Mouse (Mus musculus) heart, embryonic 14.5 days (tissue): ENCODE results near the gene Tmsb10. TPM values are rescaled to one million over a fixed set of nuclear protein-coding genes. Genes with fewer than 3 reads are reported as not detected.

Experiments used
- ATAC-seq: fragments of 200-750 bp; cut with Nextera tagmentation; 2 replicates; pipeline ENCODE4 v1.8.0; 2017; ENCODE audit warnings: low read depth, moderate TSS enrichment; ENCODE audit not compliant: insufficient number of reproducible peaks, insufficient read depth, low FRiP score
- H3K27ac ChIP-seq, 2 experiments: fragments of 200-500 bp in 1 of 2; fragments of 300-500 bp in 1 of 2; sonication (generic) in 1 of 2; replicated peaks in 1 of 2; 2 replicates each; pipeline ENCODE4 v1.5.1; 2012 to 2014; ENCODE audit warnings: low read depth in 2 of 2, low read length in 2 of 2, control low read depth in 1 of 2, mild to moderate bottlenecking in 1 of 2, mixed read lengths in 1 of 2; ENCODE audit not compliant: control insufficient read depth in 1 of 2, insufficient read depth in 1 of 2
- H3K27me3 ChIP-seq: fragments of 300-500 bp; sonication (generic); 2 replicates; pipeline ENCODE4 v1.6.1; 2014; ENCODE audit warnings: mild to moderate bottlenecking, low read length, control low read depth; ENCODE audit not compliant: control insufficient read depth, insufficient read depth
- H3K36me3 ChIP-seq: fragments of 300-500 bp; sonication (generic); 2 replicates; pipeline ENCODE4 v1.6.1; 2014; ENCODE audit warnings: mild to moderate bottlenecking, control low read depth, low read length, mixed read lengths; ENCODE audit not compliant: control insufficient read depth, insufficient read depth
- H3K4me1 ChIP-seq, 2 experiments: fragments of 200-500 bp in 1 of 2; fragments of 300-500 bp in 1 of 2; sonication (generic) in 1 of 2; 2 replicates each; pipeline ENCODE4 v1.6.1; 2012 to 2014; ENCODE audit warnings: low read length in 2 of 2, control low read depth in 1 of 2, mixed read lengths in 1 of 2; ENCODE audit not compliant: control insufficient read depth in 2 of 2, insufficient read depth in 2 of 2
- H3K4me2 ChIP-seq: fragments of 300-500 bp; sonication (generic); 2 replicates; pipeline ENCODE4 v1.6.1; 2014; ENCODE audit warnings: mild to moderate bottlenecking, low read length
- H3K4me3 ChIP-seq, 2 experiments: fragments of 200-500 bp in 1 of 2; fragments of 300-500 bp in 1 of 2; sonication (generic) in 1 of 2; 2 replicates each; pipeline ENCODE4 v1.5.1; 2012 to 2014; ENCODE audit warnings: low read length in 2 of 2, mild to moderate bottlenecking in 2 of 2, control low read depth in 1 of 2, low read depth in 1 of 2, moderate library complexity in 1 of 2; ENCODE audit not compliant: control insufficient read depth in 1 of 2, insufficient read depth in 1 of 2
- H3K9ac ChIP-seq: fragments of 300-500 bp; sonication (generic); 2 replicates; pipeline ENCODE4 v1.6.1; 2014; ENCODE audit warnings: mild to moderate bottlenecking, low read length
- H3K9me3 ChIP-seq: fragments of 300-500 bp; sonication (generic); 2 replicates; pipeline ENCODE4 v1.6.1; 2016; ENCODE audit warnings: low read length, control low read depth; ENCODE audit not compliant: control insufficient read depth
- WGBS: fragments of 180-500 bp; shearing (Covaris S2); extraction: QIAGEN DNeasy Blood & Tissue Kit; methylation state at CpG from one replicate; pipeline ENCODE4 v1.1.7; 2014; 5-methylcytosine and 5-hydroxymethylcytosine counted together
- polyA plus RNA-seq: library from polyadenylated mRNA; unstranded; fragments of >200 nt; fragmentation: Nextera tagmentation; extraction: Ambion mirVana; gene quantifications from 2 replicates; pipeline ENCODE4 v1.2.1, GENCODE M21; 2014

Tmsb10 gene
- polyA plus RNA-seq, result 1,599 and 1,682 TPM in 2 replicates

DNA sequence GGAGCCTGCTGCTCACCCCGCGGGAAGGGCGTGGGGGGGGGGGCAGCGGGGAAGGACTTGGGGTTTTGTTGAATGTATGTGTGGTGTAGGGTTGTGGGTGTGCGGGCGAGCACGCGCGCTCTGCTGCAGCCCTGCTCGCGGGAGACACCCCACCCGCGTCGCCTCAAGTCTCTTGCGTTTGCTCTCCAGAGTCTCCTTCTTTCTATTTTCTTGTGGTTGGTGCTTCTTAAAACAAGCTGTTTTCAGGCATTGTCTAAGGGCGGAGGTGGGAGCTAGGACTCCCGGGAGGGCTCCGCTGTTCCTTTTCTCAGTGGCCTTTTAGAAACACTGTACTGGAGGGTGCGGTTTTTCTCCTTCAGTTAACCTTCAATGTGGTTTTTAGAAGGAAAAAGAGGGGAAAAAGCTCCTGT, at the start of gene Tmsb10:
Gene Tmsb10 (minus strand): TSS at position 87 of the 410 bp plus-strand sequence.
- Histone ChIP-seq H3K4me2 (peak within 1 kb of the TSS; percentile 87), H3K9ac (peak within 1 kb of the TSS; percentile 92), H3K27me3 (no peaks in the 10 kb centered on the region), H3K9me3 (no peaks in the 10 kb centered on the region), H3K4me1 (peaks cover 9 to 13% of the 10 kb centered on the region in 2 experiments; a peak in 2 of 4 replicates), H3K36me3 (no peaks in the 10 kb centered on the region), H3K4me3 (peak within 1 kb of the TSS; percentile 60 to 76), H3K27ac (peak within 1 kb of the TSS; percentile 56 to 88)
- peak; percentile 32; the same call in 1 of the 2 replicates for ATAC-seq
- WGBS, result 2% methylated on average over 17 of the region's 19 CpGs

DNA sequence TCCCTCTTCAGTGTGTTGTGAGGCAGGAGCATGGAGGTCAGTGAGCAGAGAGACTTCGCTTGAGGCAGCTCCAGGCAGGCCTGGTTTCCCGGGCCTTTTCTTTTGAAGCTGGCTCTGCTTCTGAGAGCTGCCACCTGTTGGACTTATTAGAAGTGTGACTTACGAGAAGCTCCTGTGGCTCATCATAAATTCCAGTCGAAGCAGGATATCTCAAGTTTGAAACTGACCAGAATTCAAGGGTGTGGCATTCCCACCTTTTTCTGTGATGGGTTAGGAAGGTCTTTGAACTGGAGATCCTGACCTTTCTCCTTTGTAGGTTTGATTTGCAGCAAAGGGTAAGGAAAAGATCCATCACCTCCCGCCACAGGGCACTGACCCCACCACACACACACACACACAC, 45.1 kb upstream of the Tmsb10 start:
- Histone ChIP-seq H3K27me3 (no peaks in the 10 kb centered on the region), H3K4me2 (no peak overlapping the region), H3K9me3 (no peaks in the 10 kb centered on the region), H3K9ac (no peak overlapping the region), H3K4me1 (no peaks in the 10 kb centered on the region), H3K27ac (no peak overlapping the region), H3K36me3 (no peaks in the 10 kb centered on the region), H3K4me3 (no peak overlapping the region)
- ATAC-seq, result no peak
- 75% methylated on average over 5 of the region's 5 CpGs for WGBS

DNA sequence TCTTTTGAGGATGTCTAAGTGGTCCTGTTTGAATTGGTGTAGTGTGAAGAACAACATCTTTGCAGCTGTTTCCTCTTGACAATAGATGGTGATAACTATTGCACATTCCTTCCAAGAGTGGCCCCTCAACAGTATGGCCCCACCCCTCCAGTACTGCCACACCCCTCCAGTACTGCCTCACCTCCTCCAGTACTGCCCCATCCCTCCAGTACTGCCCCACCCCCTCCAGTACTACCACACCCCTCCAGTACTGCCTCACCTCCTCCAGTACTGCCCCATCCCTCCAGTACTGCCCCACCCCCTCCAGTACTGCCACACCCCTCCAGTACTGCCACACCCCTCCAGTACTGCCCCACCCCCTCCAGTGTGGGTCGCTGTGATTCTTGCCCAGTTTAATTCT, 43.8 kb upstream of the Tmsb10 start:
- Histone ChIP-seq H3K4me3 (no peak overlapping the region), H3K4me1 (no peaks in the 10 kb centered on the region), H3K9ac (no peak overlapping the region), H3K36me3 (no peaks in the 10 kb centered on the region), H3K27ac (no peak overlapping the region), H3K27me3 (no peaks in the 10 kb centered on the region), H3K4me2 (no peak overlapping the region), H3K9me3 (no peaks in the 10 kb centered on the region)
- ATAC-seq, result no peak
- 45% methylated on average over 1 of the region's 1 CpGs for WGBS

DNA sequence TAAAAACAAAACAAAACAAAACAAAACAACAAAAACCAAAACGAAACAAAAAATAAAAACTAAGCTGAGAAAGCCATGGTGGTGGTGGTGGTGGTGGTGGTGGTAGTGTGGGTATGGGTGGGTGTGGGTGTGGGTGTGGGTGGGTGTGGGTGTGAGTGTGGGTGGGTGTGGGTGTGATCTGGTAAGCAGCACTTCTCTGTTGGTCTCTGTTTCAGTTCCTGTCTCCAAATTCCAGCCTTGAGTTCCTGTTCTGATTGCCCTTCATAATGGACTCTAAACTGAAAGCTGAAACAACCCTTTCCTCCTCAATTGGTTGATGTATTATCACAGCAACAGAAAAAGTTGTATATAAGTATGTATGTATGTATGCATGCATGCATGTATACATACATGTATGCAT, 40.3 kb upstream of the Tmsb10 start:
- 71% methylated on average over 1 of the region's 1 CpGs for WGBS
- H3K36me3 ChIP-seq, result no peaks in the 10 kb centered on the region
- H3K4me3 ChIP-seq, result no peak overlapping the region
- no peaks in the 10 kb centered on the region for H3K4me1 ChIP-seq
- no peak for ATAC-seq
- H3K27me3 ChIP-seq, result no peaks in the 10 kb centered on the region
- H3K4me2 ChIP-seq, result no peak overlapping the region
- H3K9me3 ChIP-seq, result no peaks in the 10 kb centered on the region
- no peak overlapping the region for H3K9ac ChIP-seq
- H3K27ac ChIP-seq, result no peak overlapping the region

DNA sequence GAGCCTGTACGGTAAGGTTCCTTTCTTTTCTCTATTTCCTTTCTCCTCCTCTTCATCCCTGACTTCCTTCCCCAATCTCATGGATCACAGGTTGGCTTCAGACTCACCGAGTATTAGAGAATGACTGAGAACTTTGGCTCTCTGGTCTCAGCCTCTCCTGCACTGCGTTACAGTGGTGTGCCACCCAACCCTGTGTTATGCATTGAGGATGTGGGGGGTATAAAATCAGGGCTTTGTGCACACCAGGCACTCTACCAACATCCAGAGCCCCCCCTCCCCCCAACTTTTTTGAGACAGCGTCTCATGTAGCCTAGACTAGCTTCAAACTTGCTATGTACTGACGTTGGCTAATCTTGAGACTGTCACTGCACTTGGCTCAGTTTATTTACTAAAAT, 35.1 kb upstream of the Tmsb10 start:
- Histone ChIP-seq H3K4me3 (no peak overlapping the region), H3K27me3 (no peaks in the 10 kb centered on the region), H3K9ac (no peak overlapping the region), H3K27ac (no peak overlapping the region), H3K4me2 (no peak overlapping the region), H3K9me3 (no peaks in the 10 kb centered on the region), H3K36me3 (no peaks in the 10 kb centered on the region), H3K4me1 (peaks cover 3 to 4% of the 10 kb centered on the region in 2 experiments; a peak in 2 of 4 replicates)
- 76% methylated on average over 5 of the region's 5 CpGs for WGBS
- no peak for ATAC-seq

DNA sequence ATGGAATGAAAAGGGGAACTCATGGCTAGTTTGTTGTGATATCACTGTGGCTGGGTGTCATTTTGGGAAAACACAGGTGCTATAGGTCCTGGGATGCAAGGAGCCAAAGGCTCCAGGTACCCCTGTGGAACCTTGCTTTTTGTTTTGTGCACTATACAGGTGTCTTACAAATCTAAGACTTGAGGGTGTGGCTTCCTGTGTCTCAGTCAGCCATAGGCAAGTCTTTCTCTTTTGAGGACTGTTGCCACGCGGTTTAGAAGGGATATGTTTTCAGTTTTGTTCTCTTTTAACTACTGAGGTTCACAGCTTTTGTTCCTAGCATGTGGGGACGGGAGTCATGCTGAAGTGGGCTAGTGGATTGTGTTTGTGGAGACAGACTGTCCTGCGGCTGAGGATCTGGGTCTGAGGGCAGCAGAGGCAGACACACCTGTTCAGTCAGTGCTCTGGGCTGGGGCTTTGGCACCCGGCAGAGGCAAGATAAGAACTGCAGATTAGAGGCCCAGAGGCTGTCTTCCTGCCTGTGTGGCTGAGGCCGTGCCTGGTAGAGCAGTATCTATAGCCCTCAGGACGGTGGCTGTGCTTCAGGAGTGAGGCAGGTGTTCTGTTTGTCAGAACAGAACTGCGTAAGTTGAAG, 34.6 kb upstream of the Tmsb10 start:
- Histone ChIP-seq H3K9me3 (no peaks in the 10 kb centered on the region), H3K4me1 (peaks cover 3 to 4% of the 10 kb centered on the region in 2 experiments; a peak in 2 of 4 replicates), H3K27ac (no peak overlapping the region), H3K4me3 (no peak overlapping the region), H3K27me3 (no peaks in the 10 kb centered on the region), H3K4me2 (no peak overlapping the region), H3K36me3 (no peaks in the 10 kb centered on the region), H3K9ac (no peak overlapping the region)
- no peak for ATAC-seq
- WGBS, result 47% methylated on average over 8 of the region's 8 CpGs

DNA sequence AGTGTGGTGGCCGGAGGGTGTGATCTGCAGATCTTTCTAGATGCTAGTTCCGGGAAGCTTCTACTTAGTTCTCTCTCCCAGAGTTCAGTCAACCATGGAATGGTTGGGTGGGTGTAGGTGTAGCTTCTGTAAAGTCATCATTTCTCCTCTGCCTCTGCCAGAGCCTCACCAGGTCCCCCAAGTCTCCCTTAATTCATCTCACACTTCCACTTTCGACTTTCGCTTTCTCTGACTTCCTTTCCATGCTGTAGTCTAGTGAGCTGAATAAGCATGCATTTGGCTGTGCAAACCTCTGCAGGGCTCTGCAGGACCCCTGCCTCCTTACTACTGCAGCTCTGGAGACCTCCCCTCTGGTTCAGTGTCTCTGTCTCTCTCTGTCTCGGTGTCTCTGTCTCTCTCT, 31.7 kb upstream of the Tmsb10 start:
- Histone ChIP-seq H3K4me2 (no peak overlapping the region), H3K4me1 (peaks cover 3 to 4% of the 10 kb centered on the region in 2 experiments; a peak in 2 of 4 replicates), H3K27ac (no peak overlapping the region), H3K9me3 (no peaks in the 10 kb centered on the region), H3K27me3 (no peaks in the 10 kb centered on the region), H3K9ac (no peak overlapping the region), H3K4me3 (no peak overlapping the region), H3K36me3 (no peaks in the 10 kb centered on the region)
- 75% methylated on average over 5 of the region's 5 CpGs for WGBS
- no peak for ATAC-seq
